Mouse (Mus musculus): Measurements from ENCODE around the gene Hist2h3b. TPM values are rescaled to one million over a fixed set of nuclear protein-coding genes. Genes with fewer than 3 reads are reported as not detected.
"Not testable (repeated sequence)": the region's sequence is repeated elsewhere in the genome, so short reads cannot be mapped to it uniquely, and the experiment has no call there.

Hist2h3b gene
- polyA plus RNA-seq, 1 experiment from 2014 or later: 12.8 TPM

DNA sequence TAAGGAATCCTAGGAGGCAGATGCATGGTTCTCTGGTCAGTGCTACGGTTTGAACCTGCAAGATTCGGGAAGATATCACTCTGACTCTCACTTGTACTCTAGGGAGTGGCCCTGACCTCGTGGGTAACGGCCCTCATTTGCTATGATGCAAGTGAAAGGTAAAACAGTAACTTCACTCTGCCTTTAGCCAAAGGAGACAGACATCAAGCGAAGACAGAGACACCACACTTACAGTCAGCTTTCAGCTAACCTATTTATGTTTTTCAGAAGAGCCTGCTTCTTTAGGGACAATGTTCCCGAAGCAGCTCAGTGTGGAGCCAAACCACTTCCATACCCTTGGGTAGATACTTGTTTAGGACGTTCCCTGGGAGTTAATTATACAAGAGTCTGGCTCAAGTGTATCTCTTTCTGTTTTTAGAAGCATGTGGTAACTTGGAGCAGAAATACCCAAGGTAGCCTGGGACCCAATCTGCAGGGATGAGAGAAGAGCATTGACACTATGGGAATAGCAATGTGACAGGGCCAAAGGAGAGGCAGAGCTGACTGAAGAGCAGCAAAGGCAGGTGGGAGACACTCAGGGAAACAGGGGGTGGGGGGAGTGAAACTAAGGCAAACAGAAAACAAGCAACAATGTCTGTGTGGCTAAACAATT lies 24.4 kb upstream of the Hist2h3b start:
- no peaks in the 10 kb centered on the region for H3K27me3 ChIP-seq (replicated peaks)

DNA sequence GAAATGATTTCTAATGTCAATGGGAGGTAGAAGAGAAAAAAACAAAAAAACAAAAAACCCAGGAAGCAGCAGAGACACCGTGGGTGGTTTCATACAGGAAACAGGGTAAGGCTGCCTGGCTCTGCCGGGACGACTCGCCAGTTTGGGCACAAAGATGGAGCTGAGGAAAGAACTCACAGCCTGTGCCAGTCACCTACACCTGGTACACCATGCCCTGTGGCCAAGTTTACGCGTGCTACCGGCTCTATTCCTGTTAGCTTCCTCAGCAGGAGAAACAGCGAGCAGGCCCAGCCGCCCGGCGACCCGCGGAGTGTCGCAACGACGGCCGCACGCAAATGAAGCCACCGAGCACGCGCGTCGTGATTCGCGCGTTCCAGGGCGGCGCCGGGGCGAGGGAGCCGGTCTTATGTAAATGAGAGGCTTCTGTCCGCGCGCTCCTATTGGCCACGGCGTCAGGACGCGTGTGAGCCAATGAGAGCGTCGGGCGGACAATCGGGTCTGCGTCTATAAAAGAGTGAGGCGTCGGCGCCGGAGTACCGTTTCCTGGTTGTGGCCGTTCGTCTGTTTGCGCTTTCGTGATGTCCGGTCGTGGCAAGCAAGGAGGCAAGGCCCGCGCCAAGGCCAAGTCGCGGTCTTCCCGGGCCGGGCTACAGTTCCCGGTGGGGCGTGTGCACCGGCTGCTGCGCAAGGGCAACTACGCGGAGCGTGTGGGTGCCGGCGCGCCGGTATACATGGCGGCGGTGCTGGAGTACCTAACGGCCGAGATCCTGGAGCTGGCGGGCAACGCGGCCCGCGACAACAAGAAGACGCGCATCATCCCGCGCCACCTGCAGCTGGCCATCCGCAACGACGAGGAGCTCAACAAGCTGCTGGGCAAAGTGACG lies 23.2 kb upstream of the Hist2h3b start, which contains the start of gene Hist2h2aa1:
Gene Hist2h2aa1 (plus strand): TSS at position 495 of the 884 bp plus-strand sequence.
- H3K36me3 ChIP-seq (replicated peaks); H3K9me3 ChIP-seq; H3K27me3 ChIP-seq (replicated peaks): not testable (repeated sequence)
- peak within 1 kb of the TSS; percentile 98 for H3K27ac ChIP-seq
- peak within 1 kb of the TSS; percentile 75 for H3K9ac ChIP-seq
- H3K4me2 ChIP-seq: peak within 1 kb of the TSS; percentile 67
- H3K4me3 ChIP-seq: peak within 1 kb of the TSS; percentile 53
- ATAC-seq (replicated peaks): peak; percentile 93
- under 1% methylated on average over 37 of the region's 88 CpGs for WGBS
- peaks cover 20% of the 10 kb centered on the region for H3K4me1 ChIP-seq

More for the DNA sequence above, 24.4 kb upstream of the Hist2h3b start:
- 83% methylated on average over 7 of the region's 7 CpGs for WGBS
- H3K27ac ChIP-seq: peak overlapping the region; percentile 98
- H3K4me1 ChIP-seq: peaks cover 20% of the 10 kb centered on the region
- H3K4me3 ChIP-seq: no peak overlapping the region
- H3K9ac ChIP-seq: no peak overlapping the region; the same call in 1 of the 2 replicates
- peak overlapping the region; percentile 67 for H3K4me2 ChIP-seq
- no peaks in the 10 kb centered on the region for H3K36me3 ChIP-seq (replicated peaks)
- H3K9me3 ChIP-seq: no peaks in the 10 kb centered on the region
- ATAC-seq (replicated peaks): no peak

DNA sequence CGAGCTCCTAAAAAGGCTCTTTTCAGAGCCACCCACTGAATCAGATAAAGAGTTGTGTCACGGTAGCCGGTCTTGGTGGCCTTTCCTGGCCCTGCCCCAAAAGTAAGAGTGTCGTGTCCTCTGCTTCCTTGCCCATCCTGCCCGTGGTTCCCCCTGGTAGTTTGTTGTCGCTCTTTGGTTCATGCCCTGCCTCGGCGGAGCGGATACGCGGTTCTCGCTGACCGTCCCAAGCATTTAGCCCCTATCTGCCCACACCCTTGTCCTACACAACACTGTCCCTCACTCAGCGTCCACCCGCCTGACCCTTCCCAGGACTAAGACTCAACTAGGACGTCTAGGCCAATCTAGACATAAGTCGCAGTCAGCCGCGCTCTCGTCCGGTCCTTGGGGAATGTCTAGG lies 22.4 kb upstream of the Hist2h3b start:
- H3K27ac ChIP-seq: peak overlapping the region; percentile 76; the same call in 1 of the 2 replicates
- peak; percentile 60; the same call in 1 of the 2 replicates for ATAC-seq (replicated peaks)
- H3K9ac ChIP-seq: not testable (repeated sequence)

DNA sequence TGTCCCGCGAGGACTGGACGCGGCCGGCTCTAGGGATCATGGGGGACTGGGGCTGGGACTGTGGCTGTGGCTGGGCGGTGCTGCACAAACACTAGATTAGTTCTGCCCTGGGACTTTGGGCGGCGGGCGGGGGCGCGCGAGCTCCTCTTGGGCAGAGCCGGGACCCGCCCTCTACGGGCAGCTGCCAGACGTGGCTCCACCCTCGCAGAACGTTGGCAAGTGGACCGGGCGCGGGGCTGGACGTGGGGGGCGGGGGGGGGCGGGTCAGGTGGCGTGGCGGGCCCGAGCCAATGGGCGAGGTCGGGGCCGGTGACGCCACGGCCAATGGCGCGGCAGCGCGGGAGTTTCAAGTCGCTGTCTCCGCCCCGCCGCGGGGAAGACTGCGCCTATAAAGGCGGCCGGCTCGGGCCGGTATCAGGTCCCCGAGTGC lies 22.0 kb upstream of the Hist2h3b start, which contains the start of gene Hist2h3c1:
Gene Hist2h3c1 (plus strand): TSS at position 259 of the 430 bp plus-strand sequence.
- Histone ChIP-seq H3K27ac (peak within 1 kb of the TSS; percentile 76; the same call in 1 of the 2 replicates), H3K4me3 (peak within 1 kb of the TSS; percentile 36), H3K4me1 (peaks cover 15% of the 10 kb centered on the region), H3K4me2 (peak within 1 kb of the TSS; percentile 42)
- not testable (repeated sequence) for H3K27me3 ChIP-seq (replicated peaks); H3K9ac ChIP-seq; H3K36me3 ChIP-seq (replicated peaks); H3K9me3 ChIP-seq
- 0% methylated on average over 14 of the region's 47 CpGs for WGBS
- ATAC-seq (replicated peaks): peak; percentile 90

More for the DNA sequence above, 22.4 kb upstream of the Hist2h3b start:
- peaks cover 16% of the 10 kb centered on the region for H3K4me1 ChIP-seq
- peak overlapping the region; percentile 41 for H3K4me2 ChIP-seq
- not testable (repeated sequence) for H3K36me3 ChIP-seq (replicated peaks); H3K9me3 ChIP-seq; H3K27me3 ChIP-seq (replicated peaks)
- peak overlapping the region; percentile 36 for H3K4me3 ChIP-seq
- WGBS: 0% methylated on average over 12 of the region's 21 CpGs

DNA sequence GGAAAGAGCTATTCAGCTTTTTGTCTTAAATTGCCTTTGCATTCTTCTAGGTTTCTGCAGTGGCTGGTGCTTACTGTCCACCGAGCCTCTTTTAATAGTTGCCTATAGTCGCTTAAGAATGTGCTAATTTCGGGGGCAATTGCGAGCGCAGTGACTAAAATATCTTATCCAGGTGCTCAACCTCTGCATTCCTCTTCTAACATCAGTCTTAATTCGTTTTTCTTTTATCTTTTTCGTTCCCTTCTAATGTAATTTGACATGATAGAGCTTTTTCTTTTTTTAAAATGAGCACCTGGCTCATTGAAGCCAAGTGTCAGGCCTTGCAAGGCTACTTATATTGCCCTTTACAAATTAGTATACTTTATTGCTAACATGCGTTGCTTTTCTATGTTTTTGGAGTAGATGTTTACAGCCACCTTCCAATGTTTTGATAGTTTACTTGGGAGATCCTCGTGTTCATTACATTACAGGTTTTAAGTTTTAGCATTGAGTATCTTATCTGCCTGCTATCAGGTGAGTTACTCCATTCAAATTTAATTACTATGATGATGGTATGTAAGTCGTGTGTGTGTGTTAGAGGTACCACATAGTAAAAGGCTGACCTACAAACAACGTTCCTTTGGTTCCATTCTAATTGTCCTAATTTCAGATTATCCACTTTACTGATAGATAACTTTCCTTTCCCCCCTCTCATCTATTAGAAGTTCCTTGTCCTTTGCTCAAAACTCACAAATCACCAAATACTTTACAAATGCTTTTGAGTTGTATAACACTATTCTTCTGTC lies 20.9 kb upstream of the Hist2h3b start:
- WGBS: 5% methylated on average over 11 of the region's 11 CpGs
- Histone ChIP-seq H3K4me2 (peak overlapping the region; percentile 42), H3K4me1 (peaks cover 15% of the 10 kb centered on the region), H3K4me3 (peak overlapping the region; percentile 22), H3K9ac (no peak overlapping the region), H3K9me3 (no peaks in the 10 kb centered on the region), H3K27ac (no peak overlapping the region), H3K36me3 (replicated peaks) (no peaks in the 10 kb centered on the region), H3K27me3 (replicated peaks) (no peaks in the 10 kb centered on the region)
- no peak for ATAC-seq (replicated peaks)

DNA sequence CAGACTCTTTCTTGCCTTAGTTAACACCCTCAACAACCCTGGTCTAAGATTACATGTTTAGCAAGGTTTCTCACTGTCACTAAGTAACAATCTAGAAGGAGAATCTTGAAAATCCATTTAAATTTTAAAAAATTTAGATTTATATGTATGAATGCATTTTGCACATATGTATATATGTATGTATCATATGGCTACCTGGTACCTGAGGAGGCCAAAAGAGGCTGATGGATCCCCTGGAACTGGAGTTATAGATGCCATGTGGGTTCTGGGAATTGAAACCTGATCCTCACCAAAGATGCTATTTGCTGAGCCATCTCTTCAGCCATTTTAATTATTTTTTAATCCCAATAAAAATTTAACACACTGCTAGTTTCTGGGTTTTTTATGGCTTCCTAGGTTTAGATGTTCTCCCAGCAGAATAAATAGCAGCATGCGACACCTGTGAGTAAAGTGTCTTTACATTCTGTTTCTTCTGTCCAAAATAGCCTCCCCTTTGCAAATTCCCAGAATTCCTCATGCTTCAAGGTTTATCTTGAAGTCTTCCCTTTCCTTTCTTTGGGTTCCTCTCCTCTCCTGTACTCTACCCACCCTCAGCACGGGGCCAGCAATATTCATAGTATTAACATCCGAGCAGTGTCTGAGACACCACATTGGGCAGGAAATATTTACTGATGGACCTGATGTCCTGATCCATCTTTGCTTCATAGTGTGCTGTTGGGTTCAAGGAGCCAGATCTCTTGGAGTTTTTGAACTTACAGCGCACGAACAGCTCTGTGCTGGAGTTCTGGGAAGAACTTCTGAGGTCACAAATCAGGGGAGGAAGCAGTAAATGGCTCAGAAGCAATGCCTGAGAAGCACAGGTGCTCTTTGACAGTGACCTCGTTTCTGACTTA lies 20.1 kb upstream of the Hist2h3b start:
- Histone ChIP-seq H3K9me3 (no peaks in the 10 kb centered on the region), H3K36me3 (replicated peaks) (no peaks in the 10 kb centered on the region), H3K9ac (no peak overlapping the region), H3K4me1 (peaks cover 15% of the 10 kb centered on the region), H3K27ac (no peak overlapping the region), H3K4me3 (no peak overlapping the region), H3K4me2 (peak overlapping the region; percentile 42; the same call in 1 of the 2 replicates), H3K27me3 (replicated peaks) (no peaks in the 10 kb centered on the region)
- 53% methylated on average over 6 of the region's 6 CpGs for WGBS
- no peak for ATAC-seq (replicated peaks)

DNA sequence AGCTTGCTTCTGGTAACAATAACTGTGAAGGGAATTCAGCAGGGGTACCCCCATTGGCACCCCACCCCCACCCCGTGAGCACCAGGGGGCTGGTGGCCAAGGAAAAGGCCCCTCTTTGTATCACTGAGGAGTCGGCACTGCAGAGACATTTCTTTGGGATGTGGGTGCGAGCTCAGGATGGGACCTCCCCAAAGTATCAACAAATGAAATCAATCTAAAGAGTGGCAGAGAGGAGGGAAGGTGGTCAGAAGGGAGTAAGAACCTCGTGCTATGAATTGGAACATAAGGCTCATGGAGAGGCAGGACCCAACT lies 19.5 kb upstream of the Hist2h3b start:
- ATAC-seq (replicated peaks): no peak
- Histone ChIP-seq H3K27ac (no peak overlapping the region), H3K4me2 (no peak overlapping the region), H3K4me3 (no peak overlapping the region), H3K36me3 (replicated peaks) (no peaks in the 10 kb centered on the region), H3K27me3 (replicated peaks) (no peaks in the 10 kb centered on the region), H3K4me1 (peaks cover 13% of the 10 kb centered on the region), H3K9ac (no peak overlapping the region), H3K9me3 (no peaks in the 10 kb centered on the region)
- WGBS: 54% methylated on average over 4 of the region's 4 CpGs

DNA sequence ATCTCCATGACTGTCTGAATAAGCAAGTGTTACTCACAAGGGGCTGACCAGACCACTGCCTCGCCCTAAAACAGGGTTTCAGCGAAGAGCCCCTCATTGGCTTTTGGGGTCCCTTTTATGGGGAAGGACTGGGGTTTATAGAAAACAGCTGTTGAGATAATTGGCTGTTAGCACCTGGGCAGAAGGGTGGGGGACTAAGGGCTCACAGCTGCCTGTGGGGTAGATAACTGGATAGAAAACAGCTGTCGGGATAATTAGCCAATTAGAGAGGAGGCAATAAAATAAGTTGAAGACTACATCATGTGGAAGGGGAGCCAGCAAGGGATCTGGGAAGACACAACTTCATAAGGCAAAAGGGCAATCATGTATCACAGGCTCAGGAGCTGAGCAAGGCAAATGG lies 17.6 kb upstream of the Hist2h3b start:
- no peaks in the 10 kb centered on the region for H3K9me3 ChIP-seq
- WGBS: 92% methylated on average over 3 of the region's 3 CpGs
- no peak for ATAC-seq (replicated peaks)
- H3K27ac ChIP-seq: no peak overlapping the region
- peaks cover 4% of the 10 kb centered on the region for H3K4me1 ChIP-seq
- H3K4me3 ChIP-seq: no peak overlapping the region
- H3K36me3 ChIP-seq (replicated peaks): no peaks in the 10 kb centered on the region
- no peak overlapping the region for H3K4me2 ChIP-seq
- H3K27me3 ChIP-seq (replicated peaks): no peaks in the 10 kb centered on the region
- H3K9ac ChIP-seq: no peak overlapping the region

DNA sequence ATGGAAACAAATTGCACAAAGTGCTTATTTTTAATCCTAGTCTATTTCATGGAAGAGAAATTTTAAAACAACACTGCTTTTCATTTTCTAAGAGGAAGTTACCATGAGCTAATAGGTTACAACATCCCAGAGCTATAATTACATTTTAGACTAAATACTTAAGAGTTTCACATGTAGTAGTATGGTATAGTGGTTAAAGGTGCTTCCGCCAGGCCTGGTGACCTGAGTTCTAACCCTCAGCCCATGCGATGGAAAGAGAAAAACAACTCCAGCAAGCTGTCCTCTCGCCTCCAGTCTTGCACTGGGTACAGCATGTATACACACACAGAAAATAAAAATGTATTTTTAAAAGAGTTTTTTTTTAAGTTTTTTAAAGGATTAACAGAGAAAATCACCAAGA lies 16.7 kb upstream of the Hist2h3b start:
- Histone ChIP-seq H3K27ac (no peak overlapping the region), H3K4me1 (peaks cover 4% of the 10 kb centered on the region), H3K36me3 (replicated peaks) (no peaks in the 10 kb centered on the region), H3K4me2 (no peak overlapping the region), H3K9me3 (no peaks in the 10 kb centered on the region), H3K27me3 (replicated peaks) (no peaks in the 10 kb centered on the region), H3K9ac (no peak overlapping the region), H3K4me3 (no peak overlapping the region)
- no peak for ATAC-seq (replicated peaks)
- 92% methylated on average over 3 of the region's 3 CpGs for WGBS

DNA sequence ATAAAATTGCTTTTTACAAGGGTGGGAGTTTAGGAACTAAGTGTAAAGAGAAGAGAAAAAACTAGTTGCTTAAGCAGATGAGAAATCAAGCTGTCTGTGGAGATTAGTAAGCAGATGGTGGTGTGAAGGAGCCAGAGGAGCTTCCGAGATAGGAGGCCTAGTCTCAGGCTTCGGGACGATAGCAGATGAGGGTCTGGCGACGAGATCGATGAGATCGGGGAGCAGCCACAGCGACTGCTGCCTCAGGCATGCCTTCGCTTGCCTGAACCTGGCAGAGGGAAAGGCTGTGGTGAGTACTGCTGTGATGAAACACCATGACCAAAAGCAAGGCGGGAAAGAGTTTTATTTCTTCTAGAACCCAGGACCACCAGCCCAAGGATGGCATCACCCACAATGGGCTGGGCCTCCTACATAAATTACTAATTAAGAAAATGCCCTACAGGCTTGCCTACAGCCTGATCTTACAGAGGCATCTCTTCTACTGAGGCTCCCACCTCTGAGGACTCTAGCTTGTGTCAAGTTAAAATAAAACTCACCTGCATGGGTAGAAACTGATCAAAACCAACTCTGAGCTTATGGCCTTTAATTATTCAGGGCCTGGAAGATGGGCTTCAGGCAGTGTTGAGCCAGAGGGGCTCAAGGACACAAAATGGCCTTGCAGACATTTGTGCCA lies 13.6 kb upstream of the Hist2h3b start:
- WGBS: 49% methylated on average over 10 of the region's 10 CpGs
- Histone ChIP-seq H3K4me2 (no peak overlapping the region), H3K36me3 (replicated peaks) (no peaks in the 10 kb centered on the region), H3K27me3 (replicated peaks) (no peaks in the 10 kb centered on the region), H3K9ac (no peak overlapping the region), H3K27ac (no peak overlapping the region), H3K9me3 (no peaks in the 10 kb centered on the region), H3K4me1 (no peaks in the 10 kb centered on the region), H3K4me3 (no peak overlapping the region)
- ATAC-seq (replicated peaks): no peak
